Mouse (Mus musculus) forebrain, embryonic 11.5 days (tissue): Measurements from ENCODE around the gene Bcl2. TPM values are rescaled to one million over a fixed set of nuclear protein-coding genes. Genes with fewer than 3 reads are reported as not detected.

Experiments
- ATAC-seq: fragments of 200-750 bp; cut with Nextera tagmentation; replicated peaks from 2 replicates; pipeline ENCODE4 v1.8.0; 2017; ENCODE audit warnings: moderate TSS enrichment; ENCODE audit not compliant: low FRiP score
- DNase-seq: peaks from one replicate; pipeline ENCODE4 v3.0.0-alpha.2; 2017; ENCODE audit warnings: low spot score
- H3K27ac ChIP-seq: fragments of 300-500 bp; sonication (generic); 2 replicates; pipeline ENCODE4 v1.5.1; 2014; ENCODE audit warnings: low read depth, low read length
- H3K27me3 ChIP-seq: fragments of 300-500 bp; sonication (generic); 2 replicates; pipeline ENCODE4 v1.6.1; 2014; ENCODE audit warnings: mild to moderate bottlenecking, low read length, mixed read lengths; ENCODE audit not compliant: control insufficient read depth, insufficient read depth
- H3K36me3 ChIP-seq: fragments of 300-500 bp; sonication (generic); 2 replicates; pipeline ENCODE4 v1.6.1; 2014; ENCODE audit warnings: mild to moderate bottlenecking, low read length, moderate library complexity, mixed read lengths; ENCODE audit not compliant: control insufficient read depth, insufficient read depth
- H3K4me1 ChIP-seq: fragments of 300-500 bp; sonication (generic); replicated peaks from 2 replicates; pipeline ENCODE4 v1.6.1; 2014; ENCODE audit warnings: low read length, mixed read lengths; ENCODE audit not compliant: control insufficient read depth, insufficient read depth
- H3K4me2 ChIP-seq: fragments of 300-500 bp; sonication (generic); 2 replicates; pipeline ENCODE4 v1.6.1; 2014; ENCODE audit warnings: low read depth, mild to moderate bottlenecking, low read length, moderate library complexity, mixed read lengths; ENCODE audit not compliant: severe bottlenecking
- H3K4me3 ChIP-seq: fragments of 300-500 bp; sonication (generic); 2 replicates; pipeline ENCODE4 v1.5.1; 2014; ENCODE audit warnings: low read depth, low read length
- H3K9ac ChIP-seq: fragments of 300-500 bp; sonication (generic); 2 replicates; pipeline ENCODE4 v1.6.1; 2014; ENCODE audit warnings: low read length
- H3K9me3 ChIP-seq: fragments of 300-500 bp; sonication (generic); 2 replicates; pipeline ENCODE4 v1.6.1; 2016; ENCODE audit warnings: low read length, mixed read lengths; ENCODE audit not compliant: control insufficient read depth
- WGBS: fragments of 180-500 bp; shearing (Covaris S2); extraction: QIAGEN DNeasy Blood & Tissue Kit; methylation state at CpG from one replicate; pipeline ENCODE4 v1.1.7; 2014; 5-methylcytosine and 5-hydroxymethylcytosine counted together
- polyA plus RNA-seq: library from polyadenylated mRNA; unstranded; fragments of >200 nt; fragmentation: Nextera tagmentation; extraction: Ambion mirVana; gene quantifications from 2 replicates; pipeline ENCODE4 v1.2.1, GENCODE M21; 2014

Gene Bcl2
- polyA plus RNA-seq, 1 experiment from 2014 or later, result 6.9 TPM

- no peak overlapping the region for H3K27ac ChIP-seq
- H3K9ac ChIP-seq, result no peak overlapping the region
- H3K4me2 ChIP-seq, result no peak overlapping the region
- no peaks in the 10 kb centered on the region for H3K4me1 ChIP-seq
- ATAC-seq (no peak), DNase-seq (no peak)
- H3K9me3 ChIP-seq, result no peaks in the 10 kb centered on the region
- H3K27me3 ChIP-seq, result no peaks in the 10 kb centered on the region
- no peak overlapping the region for H3K4me3 ChIP-seq
- WGBS, result 94% methylated on average over 5 of the region's 5 CpGs
- H3K36me3 ChIP-seq, result no peaks in the 10 kb centered on the region
These were observed 97.1 kb downstream of the Bcl2 start for GRCm38 (mm10) chr1:106616955-106617354.

GRCm38 (mm10) chr1:106613371-106613770, 100.7 kb downstream of the Bcl2 start:
- DNase-seq (no peak), ATAC-seq (no peak)
- Histone ChIP-seq H3K9ac (no peak overlapping the region), H3K4me2 (no peak overlapping the region), H3K36me3 (no peaks in the 10 kb centered on the region), H3K9me3 (no peaks in the 10 kb centered on the region), H3K27me3 (no peaks in the 10 kb centered on the region), H3K27ac (no peak overlapping the region), H3K4me1 (no peaks in the 10 kb centered on the region; the same call in 1 of the 2 replicates), H3K4me3 (no peak overlapping the region)
- WGBS, result 82% methylated on average over 5 of the region's 5 CpGs

- Histone ChIP-seq H3K9ac (no peak overlapping the region), H3K4me1 (no peaks in the 10 kb centered on the region; the same call in 1 of the 2 replicates), H3K27ac (no peak overlapping the region), H3K4me2 (no peak overlapping the region), H3K9me3 (no peaks in the 10 kb centered on the region), H3K36me3 (no peaks in the 10 kb centered on the region), H3K4me3 (no peak overlapping the region), H3K27me3 (no peaks in the 10 kb centered on the region)
- WGBS, result 76% methylated on average over 8 of the region's 8 CpGs
- ATAC-seq, result no peak
- no peak for DNase-seq
These were observed 101.7 kb downstream of the Bcl2 start for GRCm38 (mm10) chr1:106612166-106613031.

- WGBS, result 62% methylated on average over 6 of the region's 6 CpGs
- DNase-seq, result no peak
- Histone ChIP-seq H3K4me3 (no peak overlapping the region), H3K4me2 (no peak overlapping the region), H3K27me3 (no peaks in the 10 kb centered on the region), H3K9me3 (no peaks in the 10 kb centered on the region), H3K4me1 (no peaks in the 10 kb centered on the region; the same call in 1 of the 2 replicates), H3K36me3 (no peaks in the 10 kb centered on the region), H3K9ac (no peak overlapping the region), H3K27ac (no peak overlapping the region)
- ATAC-seq, result no peak
These were observed 102.8 kb downstream of the Bcl2 start for GRCm38 (mm10) chr1:106611246-106611645.

GRCm38 (mm10) chr1:106608098-106608778, 105.8 kb downstream of the Bcl2 start:
- Histone ChIP-seq H3K4me1 (no peaks in the 10 kb centered on the region; the same call in 1 of the 2 replicates), H3K27me3 (no peaks in the 10 kb centered on the region), H3K27ac (no peak overlapping the region), H3K9ac (no peak overlapping the region), H3K36me3 (no peaks in the 10 kb centered on the region), H3K9me3 (no peaks in the 10 kb centered on the region), H3K4me3 (no peak overlapping the region), H3K4me2 (no peak overlapping the region)
- 85% methylated on average over 4 of the region's 4 CpGs for WGBS
- ATAC-seq (no peak), DNase-seq (no peak)

GRCm38 (mm10) chr1:106606951-106607350, 107.1 kb downstream of the Bcl2 start:
- Histone ChIP-seq H3K27ac (no peak overlapping the region), H3K4me3 (no peak overlapping the region), H3K4me2 (no peak overlapping the region), H3K36me3 (no peaks in the 10 kb centered on the region), H3K4me1 (no peaks in the 10 kb centered on the region; the same call in 1 of the 2 replicates), H3K27me3 (no peaks in the 10 kb centered on the region), H3K9me3 (no peaks in the 10 kb centered on the region), H3K9ac (no peak overlapping the region)
- no peak for DNase-seq
- 85% methylated on average over 5 of the region's 5 CpGs for WGBS
- ATAC-seq, result no peak

- H3K36me3 ChIP-seq, result no peaks in the 10 kb centered on the region
- no peaks in the 10 kb centered on the region for H3K27me3 ChIP-seq
- H3K4me2 ChIP-seq, result no peak overlapping the region
- no peak overlapping the region for H3K9ac ChIP-seq
- H3K9me3 ChIP-seq, result no peaks in the 10 kb centered on the region
- DNase-seq, result no peak
- no peak overlapping the region for H3K4me3 ChIP-seq
- WGBS, result 76% methylated on average over 4 of the region's 4 CpGs
- no peak overlapping the region for H3K27ac ChIP-seq
- no peak for ATAC-seq
- H3K4me1 ChIP-seq, result no peaks in the 10 kb centered on the region
These were observed 110.7 kb downstream of the Bcl2 start for GRCm38 (mm10) chr1:106603406-106603805.

- Histone ChIP-seq H3K27me3 (no peaks in the 10 kb centered on the region), H3K4me3 (no peak overlapping the region), H3K4me2 (no peak overlapping the region), H3K9ac (no peak overlapping the region), H3K36me3 (no peaks in the 10 kb centered on the region), H3K4me1 (no peaks in the 10 kb centered on the region), H3K27ac (no peak overlapping the region), H3K9me3 (no peaks in the 10 kb centered on the region)
- DNase-seq, result no peak
- 57% methylated on average over 6 of the region's 6 CpGs for WGBS
- ATAC-seq, result no peak
These were observed 111.1 kb downstream of the Bcl2 start for GRCm38 (mm10) chr1:106602941-106603340.
